Comparison of ENCODE assay signal across 28 mouse cellular contexts in the genomic region with DNA sequence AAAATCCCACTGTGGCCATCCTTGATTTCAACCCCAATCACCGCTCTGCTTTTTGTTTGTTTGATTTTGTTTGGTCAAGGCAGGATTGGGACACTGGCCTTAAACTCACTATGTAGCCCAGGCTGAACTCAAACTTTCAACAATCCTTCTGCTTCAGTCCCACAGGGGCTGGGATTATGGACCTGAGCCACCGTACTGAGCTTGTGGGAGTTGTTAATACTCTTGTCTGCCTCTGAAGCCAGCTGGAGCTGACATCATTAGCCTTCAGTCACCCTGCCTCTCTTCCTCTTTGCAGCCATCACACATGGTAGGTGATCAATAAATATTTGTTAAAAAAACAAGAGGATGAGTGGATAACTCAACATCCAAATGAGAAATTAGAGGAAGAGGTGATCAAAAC.
"Had no signal": no experiment of that assay in that cellular context is flagged by ENCODE, and none has a peak within 500 bp of the region (broad histone marks: within the 10 kb centered on the region; RNA-seq: fewer than 3 reads in every experiment).

No protein-coding gene starts in this region.

- H3K4me1 ChIP-seq: limb, embryonic 10.5 days; limb, embryonic 12.5 days; limb, embryonic 13.5 days; limb, embryonic 15.5 days; liver, embryonic 12.5 days; liver, embryonic 13.5 days; liver, embryonic 15.5 days; lung, embryonic 15.5 days; midbrain, embryonic 13.5 days; midbrain, embryonic 15.5 days had no signal

- H3K9me3 ChIP-seq: limb, embryonic 10.5 days; limb, embryonic 12.5 days; limb, embryonic 13.5 days; limb, embryonic 15.5 days; liver, embryonic 12.5 days; liver, embryonic 13.5 days; liver, embryonic 15.5 days; lung, embryonic 15.5 days; megakaryocyte, embryonic 14.5 days; midbrain, embryonic 13.5 days; midbrain, embryonic 15.5 days had no signal

- H3K27me3 ChIP-seq: limb, embryonic 12.5 days; limb, embryonic 13.5 days; limb, embryonic 15.5 days; liver, embryonic 12.5 days; liver, embryonic 13.5 days; liver, embryonic 15.5 days; lung, embryonic 15.5 days; midbrain, embryonic 13.5 days; midbrain, embryonic 15.5 days had no signal

- H3K27ac ChIP-seq: left cerebral cortex, adult 2 months; limb, embryonic 10.5 days; limb, embryonic 12.5 days; limb, embryonic 13.5 days; limb, embryonic 15.5 days; liver, embryonic 12.5 days; liver, embryonic 13.5 days; liver, embryonic 14.5 days; liver, embryonic 15.5 days; lung, embryonic 15.5 days; macrophage; midbrain, embryonic 13.5 days; midbrain, embryonic 15.5 days had no signal

- H3K36me3 ChIP-seq: limb, embryonic 10.5 days; limb, embryonic 12.5 days; limb, embryonic 13.5 days; limb, embryonic 15.5 days; liver, embryonic 12.5 days; liver, embryonic 13.5 days; liver, embryonic 15.5 days; lung, embryonic 15.5 days; midbrain, embryonic 13.5 days; midbrain, embryonic 15.5 days had no signal

- H3K4me2 ChIP-seq: limb, embryonic 12.5 days; limb, embryonic 13.5 days; limb, embryonic 15.5 days; liver, embryonic 11.5 days; liver, embryonic 12.5 days; liver, embryonic 13.5 days; liver, embryonic 15.5 days; lung, embryonic 14.5 days; lung, embryonic 15.5 days; midbrain, embryonic 13.5 days; midbrain, embryonic 15.5 days had no signal

- ATAC-seq: liver, embryonic 12.5 days; liver, postnatal 0 days; lung, postnatal 0 days; midbrain, embryonic 13.5 days; midbrain, embryonic 15.5 days; midbrain, embryonic 16.5 days had no signal

- DNase-seq: left cerebral cortex, postnatal 4 days; liver; liver, embryonic 13.5 days; liver, postnatal 0 days; lung, adult 18-20 months; lung, adult 2 months; lung, embryonic 14.5 days; lung, postnatal 10 days; lung, postnatal 14 days; lung, postnatal 36 days; lung, postnatal 4 days had no signal

- H3K9ac ChIP-seq: limb, embryonic 12.5 days; limb, embryonic 13.5 days; limb, embryonic 15.5 days; liver, embryonic 12.5 days; liver, embryonic 13.5 days; liver, embryonic 14.5 days; liver, embryonic 15.5 days; liver, postnatal 0 days; lung, embryonic 14.5 days; lung, embryonic 15.5 days; midbrain, embryonic 13.5 days; midbrain, embryonic 15.5 days had no signal

- H3K4me3 ChIP-seq: left cerebral cortex, adult 2 months; limb, embryonic 10.5 days; limb, embryonic 12.5 days; limb, embryonic 13.5 days; limb, embryonic 15.5 days; liver, embryonic 12.5 days; liver, embryonic 13.5 days; liver, embryonic 15.5 days; lung, embryonic 15.5 days; megakaryocyte, embryonic 14.5 days; midbrain, embryonic 13.5 days; midbrain, embryonic 15.5 days; myocyte had no signal
